Mouse (Mus musculus) kidney, embryonic 14.5 days (tissue): ENCODE data around the gene Pdzd9. TPM values are rescaled to one million over a fixed set of nuclear protein-coding genes. Genes with fewer than 3 reads are reported as not detected.

Experiments used
- ATAC-seq: fragments of 200-750 bp; cut with Nextera tagmentation; 2 replicates; pipeline ENCODE4 v1.8.0; 2017; ENCODE audit warnings: moderate number of reproducible peaks, mild to moderate bottlenecking, moderate TSS enrichment, moderate library complexity; ENCODE audit not compliant: low FRiP score, low TSS enrichment
- H3K27ac ChIP-seq: fragments of 300-500 bp; sonication (generic); 2 replicates; pipeline ENCODE4 v1.5.1; 2014; ENCODE audit warnings: low read depth, mild to moderate bottlenecking, low read length, moderate library complexity, mixed read lengths
- H3K27me3 ChIP-seq: fragments of 300-500 bp; sonication (generic); 2 replicates; pipeline ENCODE4 v1.6.1; 2014; ENCODE audit warnings: mild to moderate bottlenecking, low read length; ENCODE audit not compliant: control insufficient read depth, insufficient read depth
- H3K36me3 ChIP-seq: fragments of 300-500 bp; sonication (generic); 2 replicates; pipeline ENCODE4 v1.6.1; 2014; ENCODE audit warnings: low read length, mixed read lengths; ENCODE audit not compliant: control insufficient read depth, insufficient read depth
- H3K4me1 ChIP-seq: fragments of 300-500 bp; sonication (generic); 2 replicates; pipeline ENCODE4 v1.6.1; 2014; ENCODE audit warnings: low read length, mixed read lengths; ENCODE audit not compliant: control insufficient read depth, insufficient read depth
- H3K4me2 ChIP-seq: fragments of 300-500 bp; sonication (generic); replicated peaks from 2 replicates; pipeline ENCODE4 v1.6.1; 2014; ENCODE audit warnings: low read depth, mild to moderate bottlenecking, low read length
- H3K4me3 ChIP-seq: fragments of 300-500 bp; sonication (generic); 2 replicates; pipeline ENCODE4 v1.5.1; 2014; ENCODE audit warnings: mild to moderate bottlenecking, low read length
- H3K9ac ChIP-seq: fragments of 300-500 bp; sonication (generic); 2 replicates; pipeline ENCODE4 v1.6.1; 2014; ENCODE audit warnings: low read depth, mild to moderate bottlenecking, low read length, moderate library complexity
- H3K9me3 ChIP-seq: fragments of 300-500 bp; sonication (generic); 2 replicates; pipeline ENCODE4 v1.6.1; 2016; ENCODE audit warnings: low read length; ENCODE audit not compliant: control insufficient read depth
- WGBS: fragments of 180-500 bp; shearing (Covaris S2); extraction: QIAGEN DNeasy Blood & Tissue Kit; methylation state at CpG from one replicate; pipeline ENCODE4 v1.1.7; 2014; 5-methylcytosine and 5-hydroxymethylcytosine counted together
- polyA plus RNA-seq: library from polyadenylated mRNA; unstranded; fragments of >200 nt; fragmentation: Nextera tagmentation; extraction: Ambion mirVana; gene quantifications from 2 replicates; pipeline ENCODE4 v1.2.1, GENCODE M21; 2014

The Pdzd9 gene
- polyA plus RNA-seq, 1 experiment from 2014 or later, result 0.16 TPM

DNA sequence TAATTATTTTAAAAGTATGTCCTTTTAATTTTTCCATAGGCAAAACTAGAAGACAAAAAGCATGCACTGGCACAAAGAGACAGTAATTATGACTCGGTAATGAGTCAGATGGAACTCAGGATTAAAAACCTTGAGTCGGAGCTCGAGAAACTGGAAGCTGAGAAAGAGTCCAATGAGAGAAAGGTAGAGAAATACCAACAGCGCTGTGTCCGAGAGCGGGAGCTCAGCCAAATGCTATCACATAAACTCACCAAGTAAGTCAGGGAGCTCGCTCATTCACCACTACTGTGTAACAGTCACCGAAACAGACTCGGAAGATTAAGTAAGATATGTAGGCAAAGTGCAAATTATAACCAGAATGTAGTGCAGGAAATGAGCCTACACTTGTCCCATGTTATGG, 49.3 kb downstream of the Pdzd9 start:
- Histone ChIP-seq H3K36me3 (no peaks in the 10 kb centered on the region), H3K27me3 (no peaks in the 10 kb centered on the region), H3K4me3 (no peak overlapping the region), H3K4me1 (no peaks in the 10 kb centered on the region), H3K9ac (no peak overlapping the region), H3K27ac (no peak overlapping the region), H3K4me2 (no peak overlapping the region), H3K9me3 (no peaks in the 10 kb centered on the region)
- no peak for ATAC-seq
- WGBS, result 91% methylated on average over 9 of the region's 9 CpGs

GRCm38 (mm10) chr7:120620075-120620771, 49.9 kb downstream of the Pdzd9 start:
- Histone ChIP-seq H3K27ac (no peak overlapping the region), H3K9ac (no peak overlapping the region), H3K27me3 (no peaks in the 10 kb centered on the region), H3K4me2 (no peak overlapping the region), H3K36me3 (no peaks in the 10 kb centered on the region), H3K4me1 (no peaks in the 10 kb centered on the region), H3K9me3 (no peaks in the 10 kb centered on the region), H3K4me3 (no peak overlapping the region)
- WGBS, result 77% methylated on average over 8 of the region's 8 CpGs
- ATAC-seq, result no peak

Other genes starting within 250 kb of the Pdzd9 start
- 210 and 232 TPM in 2 replicates for gene Uqcrc2, start 35.2 kb downstream of the Pdzd9 start, polyA plus RNA-seq
- 14.6 and 23.9 TPM in 2 replicates for gene Mosmo, start 7.3 kb upstream of the Pdzd9 start, polyA plus RNA-seq
- gene Vwa3a, start 69.0 kb upstream of the Pdzd9 start, polyA plus RNA-seq, result 0.06 and 0.28 TPM in 2 replicates
- gene Gm5737, start 142.0 kb upstream of the Pdzd9 start, polyA plus RNA-seq, result not detected in 2 replicates
- gene Eef2k, start 172.5 kb upstream of the Pdzd9 start, polyA plus RNA-seq, result 7.3 and 8.6 TPM in 2 replicates
- gene Polr3e, start 247.4 kb upstream of the Pdzd9 start, polyA plus RNA-seq, result 25.6 and 31.2 TPM in 2 replicates